Mouse (Mus musculus) bone marrow, adult 2 months (tissue): ENCODE results near the gene Cyth1. TPM values are rescaled to one million over a fixed set of nuclear protein-coding genes. Genes with fewer than 3 reads are reported as not detected.

ENCODE experiments used
- H3K27ac ChIP-seq: fragments of 200-500 bp; 2 replicates; pipeline ENCODE4 v1.5.1; 2012; ENCODE audit warnings: low read depth, mild to moderate bottlenecking, control low read depth, inconsistent platforms, low read length; ENCODE audit not compliant: control insufficient read depth, poor library complexity, insufficient read depth
- H3K4me1 ChIP-seq: fragments of 200-500 bp; 2 replicates; pipeline ENCODE4 v1.6.1; 2011; ENCODE audit warnings: low read length; ENCODE audit not compliant: control insufficient read depth, insufficient read depth
- H3K4me3 ChIP-seq: fragments of 200-500 bp; replicated peaks from 2 replicates; pipeline ENCODE3; 2011; ENCODE audit warnings: mild to moderate bottlenecking, low read depth, low read length, control low read depth; ENCODE audit not compliant: control insufficient read depth
- CTCF ChIP-seq: fragments of 200-500 bp; IDR thresholded peaks from 2 replicates; pipeline ENCODE4 v1.5.1; 2011; ENCODE audit warnings: low read length, control low read depth; ENCODE audit not compliant: control insufficient read depth, insufficient read depth
- POLR2A ChIP-seq: fragments of 200-500 bp; IDR thresholded peaks from 2 replicates; pipeline ENCODE4 v1.6.1; 2011; ENCODE audit warnings: low read depth, mild to moderate bottlenecking, control low read depth, low read length, borderline replicate concordance; ENCODE audit not compliant: control insufficient read depth
- WGBS: fragments of 180-500 bp; shearing (Covaris S2); methylation state at CpG from one replicate; pipeline ENCODE4 v1.1.7; 2018; 5-methylcytosine and 5-hydroxymethylcytosine counted together
- polyA plus RNA-seq: library from polyadenylated mRNA; stranded (reverse); fragments of >200 nt; gene quantifications from 2 replicates; pipeline ENCODE4 v1.2.4, GENCODE M21; 2011; ENCODE audit warnings: low replicate concordance; ENCODE audit not compliant: missing spikeins, insufficient read depth, insufficient read length

Gene Cyth1
- polyA plus RNA-seq, 1 experiment: 28.3 TPM

DNA sequence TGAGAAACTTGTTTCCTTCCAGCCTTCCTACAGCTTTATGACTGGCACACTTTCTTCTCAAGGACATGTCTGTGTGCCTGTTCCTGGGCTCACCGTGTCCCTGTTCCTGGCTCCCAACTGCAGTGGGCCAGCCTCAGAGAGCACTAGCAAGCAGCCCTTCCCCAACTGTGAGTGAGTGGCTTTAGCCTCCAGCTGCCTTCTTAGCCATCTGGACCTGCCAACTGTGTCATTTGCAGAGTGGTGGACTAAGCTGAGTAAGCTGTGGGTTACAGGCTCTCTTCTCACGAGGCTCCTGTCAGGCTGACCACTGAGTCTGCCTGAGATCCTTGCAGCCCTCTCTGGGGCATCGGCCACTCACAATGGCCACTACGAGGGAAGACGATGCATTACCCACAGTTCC lies 75.6 kb downstream of the Cyth1 start:
- 77% methylated on average over 5 of the region's 5 CpGs for WGBS
- no peak overlapping the region for H3K4me3 ChIP-seq
- no peaks in the 10 kb centered on the region for H3K4me1 ChIP-seq
- no peak overlapping the region for H3K27ac ChIP-seq
- no peak for TF ChIP-seq CTCF
- TF ChIP-seq POLR2A: no peak

DNA sequence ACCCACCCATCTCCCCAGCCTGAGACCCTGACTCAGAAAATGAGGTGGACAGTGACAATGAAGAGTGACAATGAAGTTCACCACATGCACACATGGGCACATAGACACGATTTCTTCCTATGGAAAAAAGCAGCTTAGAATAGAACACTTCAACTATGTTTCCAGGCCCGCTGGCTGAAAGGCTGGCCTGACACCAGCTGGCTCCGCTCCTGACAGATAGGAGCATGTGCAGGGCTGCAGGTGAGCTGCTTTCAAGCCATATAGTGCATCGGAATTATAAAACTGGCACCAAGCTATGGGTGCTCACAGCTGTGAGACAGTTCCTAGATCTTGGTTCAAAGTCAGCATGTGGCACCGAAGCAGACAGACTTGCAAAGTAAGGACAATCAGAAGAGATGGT lies 78.1 kb downstream of the Cyth1 start:
- H3K4me3 ChIP-seq: no peak overlapping the region
- TF ChIP-seq CTCF (no peak), POLR2A (no peak)
- H3K27ac ChIP-seq: no peak overlapping the region
- 87% methylated on average over 5 of the region's 5 CpGs for WGBS
- no peaks in the 10 kb centered on the region for H3K4me1 ChIP-seq

DNA sequence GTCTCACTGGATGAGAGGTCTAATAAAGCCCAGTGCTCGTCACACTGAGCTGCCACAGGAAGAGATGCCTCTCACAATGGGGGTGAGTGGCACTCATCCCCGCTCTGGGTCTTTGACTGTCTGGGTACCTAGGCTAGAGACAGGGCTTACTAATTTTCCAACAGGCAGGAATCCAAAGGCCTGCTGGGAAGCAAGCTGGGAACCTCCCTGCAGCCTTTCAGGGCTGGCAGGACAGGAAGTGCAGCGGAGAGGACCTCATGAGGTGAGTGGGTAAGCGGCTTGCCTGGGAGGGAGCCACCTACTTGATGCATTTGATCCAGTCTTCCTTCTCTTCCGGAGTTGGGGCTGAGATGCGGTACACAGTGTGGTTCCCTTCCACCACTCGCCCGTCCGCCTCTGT lies 79.7 kb downstream of the Cyth1 start:
- 91% methylated on average over 9 of the region's 9 CpGs for WGBS
- Histone ChIP-seq H3K4me3 (no peak overlapping the region), H3K4me1 (no peaks in the 10 kb centered on the region), H3K27ac (no peak overlapping the region)
- TF ChIP-seq POLR2A: no peak
- no peak for TF ChIP-seq CTCF

DNA sequence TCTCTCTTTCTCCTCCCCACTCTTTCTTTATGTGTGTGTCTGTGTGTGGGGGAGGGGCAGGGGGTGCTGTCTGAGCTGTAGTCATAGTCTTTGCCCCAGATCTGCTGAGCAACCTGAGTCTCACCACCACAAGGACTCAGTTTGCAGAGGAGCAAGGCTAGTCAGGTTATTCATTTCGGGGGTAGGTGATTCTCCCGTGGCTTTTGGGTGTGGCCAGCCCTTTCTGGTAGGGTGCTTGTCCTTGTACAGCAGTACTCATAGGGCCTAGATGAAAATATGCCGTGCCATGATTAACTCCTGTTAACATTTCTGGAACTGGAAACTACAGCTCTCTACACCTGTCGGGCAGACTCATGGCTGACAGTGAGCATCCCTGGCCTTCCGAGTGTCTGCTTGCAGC lies 81.8 kb downstream of the Cyth1 start:
- TF ChIP-seq CTCF: no peak
- no peak for TF ChIP-seq POLR2A
- no peak overlapping the region for H3K4me3 ChIP-seq
- 76% methylated on average over 5 of the region's 5 CpGs for WGBS
- no peaks in the 10 kb centered on the region; the same call in 1 of the 2 replicates for H3K4me1 ChIP-seq
- no peak overlapping the region for H3K27ac ChIP-seq

DNA sequence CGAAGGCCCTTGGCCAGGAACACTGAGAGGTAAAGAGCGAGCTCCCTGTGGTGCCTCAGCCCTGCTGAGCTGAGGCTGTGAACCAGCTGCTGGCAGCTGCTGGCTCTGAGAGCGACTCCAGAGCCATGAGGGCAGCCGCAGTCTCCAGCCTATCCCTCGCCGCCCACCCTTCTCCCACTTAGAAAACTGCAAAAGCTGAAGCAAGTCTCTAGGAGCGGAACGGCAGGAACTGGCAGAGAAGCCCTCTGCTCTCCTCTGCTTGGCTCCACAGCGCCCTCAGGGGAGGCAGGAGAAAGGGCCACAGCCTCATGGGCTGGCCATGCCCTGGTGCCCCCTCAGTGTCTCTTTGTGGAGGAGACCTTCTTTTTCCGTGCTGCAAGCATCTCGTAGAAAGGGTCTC lies 82.7 kb downstream of the Cyth1 start:
- Histone ChIP-seq H3K4me1 (no peaks in the 10 kb centered on the region; the same call in 1 of the 2 replicates), H3K27ac (no peak overlapping the region), H3K4me3 (no peak overlapping the region)
- TF ChIP-seq CTCF (no peak), POLR2A (no peak)
- WGBS: 89% methylated on average over 11 of the region's 11 CpGs

DNA sequence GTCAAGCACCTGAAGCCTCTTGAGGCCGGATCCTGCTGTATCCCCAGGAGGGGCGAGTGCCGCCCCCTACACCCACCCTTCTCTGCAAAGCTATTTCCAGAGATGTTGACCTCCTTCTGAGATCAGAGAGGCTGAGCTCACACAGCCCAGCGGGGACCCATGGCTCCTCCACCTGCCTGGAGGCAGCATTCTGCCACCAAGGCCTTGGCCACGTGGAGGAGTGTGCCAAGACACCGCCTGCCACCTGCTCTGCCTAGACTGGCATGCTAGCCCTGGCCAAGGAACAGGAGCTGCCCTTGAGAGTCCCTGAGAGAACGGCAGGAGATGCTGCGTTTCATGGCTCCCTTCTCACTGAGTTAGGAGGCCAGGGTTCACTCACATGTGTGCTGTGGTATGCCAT lies 83.8 kb downstream of the Cyth1 start:
- TF ChIP-seq CTCF (no peak), POLR2A (no peak)
- H3K4me1 ChIP-seq: no peaks in the 10 kb centered on the region; the same call in 1 of the 2 replicates
- no peak overlapping the region for H3K4me3 ChIP-seq
- WGBS: 84% methylated on average over 8 of the region's 8 CpGs
- no peak overlapping the region for H3K27ac ChIP-seq

DNA sequence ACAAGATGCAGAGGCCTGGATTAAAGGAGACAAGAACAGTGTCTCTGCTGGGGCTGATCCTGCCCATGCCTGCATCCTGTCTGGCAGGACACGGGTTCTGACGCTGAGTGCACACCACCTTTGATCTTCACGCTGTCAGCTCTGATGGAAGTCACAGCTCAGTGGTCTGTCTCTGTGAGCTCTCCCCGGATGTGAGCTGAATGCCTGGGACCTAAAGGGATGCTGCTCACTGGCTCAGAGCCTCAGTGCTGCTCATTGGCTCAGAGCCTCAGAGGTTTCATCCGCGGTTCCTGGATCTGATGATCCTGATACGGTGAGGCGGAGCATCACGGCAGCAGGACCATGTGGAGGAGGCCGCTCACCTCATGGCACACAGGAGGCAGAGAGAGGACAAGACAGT lies 86.1 kb downstream of the Cyth1 start:
- Histone ChIP-seq H3K4me1 (no peaks in the 10 kb centered on the region; the same call in 1 of the 2 replicates), H3K27ac (no peak overlapping the region), H3K4me3 (no peak overlapping the region)
- WGBS: 76% methylated on average over 10 of the region's 10 CpGs
- no peak for TF ChIP-seq CTCF
- TF ChIP-seq POLR2A: no peak

DNA sequence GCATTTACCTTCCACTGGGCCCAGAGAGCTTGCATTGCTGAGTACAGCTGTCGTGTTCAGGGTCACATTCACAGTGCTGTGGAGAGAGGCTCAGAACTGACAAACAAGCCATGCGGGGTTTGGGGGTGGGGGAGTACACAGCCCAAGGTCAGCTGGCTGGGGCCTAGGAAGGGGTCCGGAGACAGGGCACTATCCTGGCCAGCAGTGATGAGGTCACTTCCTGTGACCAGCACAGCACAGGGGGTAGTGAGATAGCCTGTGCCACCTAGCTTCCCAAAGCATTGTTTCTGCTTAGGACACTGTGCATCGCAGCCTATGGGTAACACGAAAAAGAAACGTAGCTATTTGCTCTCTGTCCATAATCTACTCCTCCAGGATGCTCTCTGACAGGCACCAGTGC lies 87.2 kb downstream of the Cyth1 start:
- Histone ChIP-seq H3K4me3 (no peak overlapping the region), H3K27ac (no peak overlapping the region), H3K4me1 (no peaks in the 10 kb centered on the region; the same call in 1 of the 2 replicates)
- TF ChIP-seq CTCF (no peak), POLR2A (no peak)
- WGBS: 91% methylated on average over 6 of the region's 6 CpGs

DNA sequence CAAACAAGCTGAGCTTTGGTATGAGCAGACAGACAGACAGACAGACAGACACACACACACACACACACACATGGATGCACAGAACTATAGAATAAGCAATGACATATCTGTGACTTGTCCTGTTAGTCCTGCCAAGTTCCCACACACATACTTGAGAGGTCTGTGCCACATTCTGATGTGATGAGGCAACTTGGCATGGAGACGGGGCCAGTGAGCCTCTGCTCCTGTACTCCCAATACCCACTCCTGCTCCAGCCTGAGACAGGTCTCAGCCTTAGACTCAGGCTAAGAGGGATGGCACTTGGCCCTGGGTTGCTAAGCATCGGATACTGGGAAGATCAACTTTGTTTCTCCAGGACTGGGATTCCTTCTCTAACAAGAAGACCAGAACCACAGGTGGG lies 87.6 kb downstream of the Cyth1 start:
- no peak overlapping the region for H3K27ac ChIP-seq
- no peaks in the 10 kb centered on the region; the same call in 1 of the 2 replicates for H3K4me1 ChIP-seq
- 80% methylated on average over 2 of the region's 2 CpGs for WGBS
- H3K4me3 ChIP-seq: no peak overlapping the region
- TF ChIP-seq CTCF (no peak), POLR2A (no peak)
